Mouse (Mus musculus) spleen, adult 2 months (tissue): ENCODE results near the gene Fndc8. TPM values are rescaled to one million over a fixed set of nuclear protein-coding genes. Genes with fewer than 3 reads are reported as not detected.

Experiments used
- DNase-seq, 2 experiments: peaks; one replicate each; pipeline versions ENCODE4 v3.0.0 to v3.0.0-alpha.2; 2012 to 2021; ENCODE audit warnings: low spot score in 2 of 2, low read depth in 1 of 2
- H3K27ac ChIP-seq: fragments of 200-500 bp; 2 replicates; pipeline ENCODE4 v1.5.1; 2012; ENCODE audit warnings: low read length, inconsistent platforms; ENCODE audit not compliant: insufficient read depth
- H3K27me3 ChIP-seq: fragments of 200-500 bp; 2 replicates; pipeline ENCODE4 v1.6.1; 2012; ENCODE audit warnings: mild to moderate bottlenecking, moderate library complexity, low read length, inconsistent platforms; ENCODE audit not compliant: control insufficient read depth, insufficient read depth
- H3K36me3 ChIP-seq: fragments of 200-500 bp; 2 replicates; pipeline ENCODE4 v1.6.1; 2012; ENCODE audit warnings: mild to moderate bottlenecking, low read length, inconsistent platforms; ENCODE audit not compliant: control insufficient read depth, insufficient read depth
- H3K4me1 ChIP-seq: fragments of 200-500 bp; 2 replicates; pipeline ENCODE4 v1.6.1; 2011; ENCODE audit warnings: inconsistent platforms; ENCODE audit not compliant: control insufficient read depth, insufficient read depth, insufficient read length
- H3K4me3 ChIP-seq: fragments of 200-500 bp; 2 replicates; pipeline ENCODE4 v1.5.1; 2011; ENCODE audit warnings: mild to moderate bottlenecking, inconsistent platforms; ENCODE audit not compliant: insufficient read depth, insufficient read length; ENCODE audit errors: extremely low read depth
- CTCF ChIP-seq: fragments of 200-500 bp; IDR thresholded peaks from 2 replicates; pipeline ENCODE4 v1.5.1; 2011; ENCODE audit warnings: mild to moderate bottlenecking, inconsistent platforms; ENCODE audit not compliant: insufficient read depth, insufficient read length, insufficient replicate concordance; ENCODE audit errors: extremely low read depth
- POLR2A ChIP-seq: fragments of 200-500 bp; IDR thresholded peaks from 2 replicates; pipeline ENCODE4 v1.6.1; 2011; ENCODE audit warnings: low read depth, low read length, inconsistent platforms
- WGBS: fragments of 180-500 bp; shearing (Covaris S2); methylation state at CpG from one replicate; pipeline ENCODE4 v1.1.7; 2018; 5-methylcytosine and 5-hydroxymethylcytosine counted together
- polyA plus RNA-seq: library from polyadenylated mRNA; depleted of rRNA; stranded (reverse); fragments of >200 nt; gene quantifications from 2 replicates; pipeline ENCODE4 v1.2.3, GENCODE M21; 2012

Fndc8 gene
- polyA plus RNA-seq, 1 experiment = 0.07 TPM

DNA sequence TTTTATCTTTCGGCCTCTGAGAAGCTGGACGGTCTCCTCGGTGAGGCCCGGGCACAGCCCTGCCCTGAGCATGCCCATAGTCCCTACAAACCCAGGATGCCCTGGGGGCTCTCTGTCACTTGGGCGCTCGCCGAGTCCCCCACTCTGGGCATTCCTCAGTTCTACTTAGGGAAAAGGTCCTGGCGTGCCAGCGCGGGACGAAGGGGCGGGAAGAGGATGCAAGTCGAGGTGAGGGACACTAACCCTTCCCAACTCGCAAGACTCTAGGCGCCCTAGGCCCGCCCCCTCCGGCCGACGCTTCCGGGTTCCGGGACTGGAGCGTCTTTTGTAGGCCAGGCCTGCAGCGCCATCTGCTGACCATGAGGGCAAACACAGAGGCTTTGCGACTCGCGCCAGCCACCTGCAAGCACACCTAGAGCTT lies 1.6 kb upstream of the Fndc8 start, which contains the start of gene Rad51d:
Gene Rad51d, minus strand, starts transcription at position 273 of the 421 bp plus-strand sequence.
- Histone ChIP-seq H3K27ac (peak within 1 kb of the TSS; percentile 71), H3K27me3 (no peaks in the 10 kb centered on the region), H3K4me1 (no peaks in the 10 kb centered on the region; the same call in 1 of the 2 replicates), H3K36me3 (no peaks in the 10 kb centered on the region), H3K4me3 (peak within 1 kb of the TSS; percentile 87)
- DNase-seq = peak; percentile 81 to 92
- TF ChIP-seq POLR2A (peak; percentile 73), CTCF (peak; percentile 97)
- WGBS = under 1% methylated on average over 26 of the region's 26 CpGs

GRCm38 (mm10) chr11:82897478-82897877 lies 5.6 kb downstream of the Fndc8 start:
- no peak overlapping the region for H3K27ac ChIP-seq
- H3K27me3 ChIP-seq = no peaks in the 10 kb centered on the region
- H3K4me3 ChIP-seq = no peak overlapping the region
- H3K4me1 ChIP-seq = no peaks in the 10 kb centered on the region
- no peak for DNase-seq
- H3K36me3 ChIP-seq = peaks cover 16% of the 10 kb centered on the region
- TF ChIP-seq CTCF = no peak
- no peak for TF ChIP-seq POLR2A
- 84% methylated on average over 10 of the region's 10 CpGs for whole genome bisulfite sequencing

DNA sequence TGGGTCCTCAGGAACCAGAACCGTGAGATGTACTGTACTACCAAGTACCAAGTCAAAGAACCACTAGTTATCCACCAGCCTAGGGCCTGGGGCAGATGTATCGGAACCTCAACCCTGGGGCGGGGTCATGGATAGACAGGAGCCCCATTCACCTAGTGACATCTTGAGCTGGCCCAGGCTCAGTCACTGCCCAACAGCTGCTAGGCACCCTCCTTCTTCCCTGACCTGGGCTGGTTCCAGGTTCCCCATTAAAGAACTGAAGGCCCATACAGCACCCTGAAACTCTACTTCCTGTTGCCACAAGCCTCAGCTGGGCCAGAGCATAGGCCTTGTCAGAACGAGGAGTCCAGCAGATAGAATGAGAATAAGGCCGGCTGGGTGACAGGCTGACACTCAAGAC lies 7.8 kb downstream of the Fndc8 start:
- Histone ChIP-seq H3K4me1 (no peaks in the 10 kb centered on the region), H3K27ac (no peak overlapping the region), H3K27me3 (no peaks in the 10 kb centered on the region), H3K4me3 (no peak overlapping the region), H3K36me3 (peaks cover 32% of the 10 kb centered on the region)
- TF ChIP-seq POLR2A (no peak), CTCF (no peak)
- DNase-seq = no peak
- WGBS = 87% methylated on average over 5 of the region's 5 CpGs

DNA sequence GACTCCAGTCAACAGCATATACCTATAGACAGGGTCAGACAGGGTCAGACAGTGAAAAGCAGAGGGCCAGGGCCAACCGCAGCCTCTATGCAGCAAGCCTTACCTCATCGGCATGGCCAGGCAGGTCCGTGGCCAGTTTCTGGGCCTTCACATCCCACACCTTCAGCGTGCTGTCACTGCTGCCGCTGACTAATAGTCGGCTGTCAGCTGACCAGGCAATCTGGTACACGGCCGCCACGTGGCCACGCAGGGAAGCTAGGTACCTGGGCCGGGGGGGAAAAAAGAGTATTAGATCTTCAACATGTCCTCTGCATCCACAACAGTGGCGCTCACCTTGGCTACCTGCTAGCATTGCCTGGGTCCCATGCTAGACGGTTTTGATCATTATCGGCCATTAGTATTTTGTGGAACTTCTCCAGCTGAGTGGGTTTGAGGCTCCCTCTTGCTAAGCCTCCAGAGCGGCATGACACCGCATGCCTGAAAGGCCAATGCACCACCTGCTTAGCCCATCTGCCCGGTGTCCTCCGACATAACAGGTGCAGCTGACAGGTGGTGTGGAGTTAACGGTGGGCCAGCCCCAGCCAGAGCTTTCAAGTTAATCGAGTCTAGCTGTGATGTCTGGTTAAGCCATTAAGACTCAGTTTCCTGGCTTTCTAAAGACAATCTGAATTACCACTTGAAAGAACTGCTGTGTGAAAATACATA lies 9.8 kb downstream of the Fndc8 start:
- H3K27ac ChIP-seq = no peak overlapping the region
- no peak overlapping the region for H3K4me3 ChIP-seq
- 94% methylated on average over 20 of the region's 20 CpGs for WGBS
- TF ChIP-seq POLR2A (no peak), CTCF (no peak)
- DNase-seq = no peak
- no peaks in the 10 kb centered on the region for H3K4me1 ChIP-seq
- H3K36me3 ChIP-seq = peaks cover 44% of the 10 kb centered on the region
- no peaks in the 10 kb centered on the region for H3K27me3 ChIP-seq

DNA sequence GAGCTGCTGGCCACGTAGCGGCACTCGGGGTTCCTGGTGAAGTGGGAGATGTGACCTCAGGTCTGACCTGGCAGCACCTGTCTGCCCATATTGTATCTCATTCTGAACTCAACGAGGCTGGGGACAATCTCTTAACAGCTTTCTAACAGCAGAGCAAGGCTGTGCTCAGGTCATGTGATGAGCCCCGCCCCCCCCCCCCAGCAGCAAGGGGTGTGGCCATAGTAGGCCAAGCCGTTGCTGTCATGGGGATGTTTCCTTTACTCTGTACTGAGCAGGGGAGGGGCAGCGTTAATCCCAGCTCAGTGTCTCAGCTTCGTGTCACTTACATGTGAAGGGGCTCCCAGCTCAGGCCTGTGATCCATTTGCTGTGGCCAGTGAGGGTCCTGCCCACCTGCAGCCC lies 13.0 kb downstream of the Fndc8 start:
- Histone ChIP-seq H3K4me3 (no peak overlapping the region), H3K36me3 (peaks cover 44% of the 10 kb centered on the region), H3K27ac (no peak overlapping the region), H3K4me1 (peaks cover 3% of the 10 kb centered on the region; the same call in 1 of the 2 replicates), H3K27me3 (no peaks in the 10 kb centered on the region)
- TF ChIP-seq CTCF (no peak), POLR2A (no peak)
- no peak for DNase-seq
- 73% methylated on average over 7 of the region's 8 CpGs for WGBS

GRCm38 (mm10) chr11:82905816-82906215 lies 13.9 kb downstream of the Fndc8 start:
- H3K4me1 ChIP-seq = peaks cover 3% of the 10 kb centered on the region; the same call in 1 of the 2 replicates
- WGBS = 91% methylated on average over 5 of the region's 5 CpGs
- no peak for DNase-seq
- H3K36me3 ChIP-seq = peaks cover 40% of the 10 kb centered on the region
- H3K27me3 ChIP-seq = no peaks in the 10 kb centered on the region
- H3K4me3 ChIP-seq = no peak overlapping the region
- H3K27ac ChIP-seq = no peak overlapping the region
- TF ChIP-seq POLR2A = no peak
- TF ChIP-seq CTCF = no peak
